Mouse (Mus musculus) NIH3T3 (cell line): ENCODE results near the gene Smarcad1.
A peak's percentile ranks its signal among the peaks of the same experiment; 100 is the strongest.
"Not testable (repeated sequence)": the region's sequence is repeated elsewhere in the genome, so short reads cannot be mapped to it uniquely, and the experiment has no call there.

ENCODE experiments used
- DNase-seq: peaks from one replicate; pipeline ENCODE4 v3.0.0-alpha.2; 2012; ENCODE audit warnings: low read depth

The Smarcad1 gene

GRCm38 (mm10) chr6:65042491-65043171 lies at the start of gene Smarcad1:
Gene Smarcad1, plus strand, starts transcription at chr6:65042583.
- peak; percentile 99 for DNase-seq

GRCm38 (mm10) chr6:64996824-64997421 lies 45.5 kb upstream of the Smarcad1 start:
- peak; percentile 16 for DNase-seq

DNA sequence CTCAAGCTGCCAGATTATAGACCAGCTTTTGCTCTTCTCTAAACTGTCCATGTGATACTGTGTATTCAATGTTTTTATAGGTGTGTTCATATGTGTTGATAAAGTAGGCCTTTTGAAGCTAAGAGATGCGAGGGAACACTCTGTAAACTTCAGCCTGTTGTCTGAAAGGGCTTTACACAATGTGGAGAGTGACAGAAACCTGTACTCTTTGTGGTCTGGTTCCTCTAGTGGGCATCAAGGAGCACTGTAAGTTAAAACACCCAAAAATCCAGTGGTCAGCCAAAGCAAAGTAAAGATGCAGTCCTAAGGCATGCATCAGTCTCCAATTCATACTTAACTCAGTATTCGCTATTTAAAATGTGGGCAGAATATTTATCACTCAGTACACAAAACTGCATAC lies 44.6 kb upstream of the Smarcad1 start:
- peak; percentile 48 for DNase-seq

DNA sequence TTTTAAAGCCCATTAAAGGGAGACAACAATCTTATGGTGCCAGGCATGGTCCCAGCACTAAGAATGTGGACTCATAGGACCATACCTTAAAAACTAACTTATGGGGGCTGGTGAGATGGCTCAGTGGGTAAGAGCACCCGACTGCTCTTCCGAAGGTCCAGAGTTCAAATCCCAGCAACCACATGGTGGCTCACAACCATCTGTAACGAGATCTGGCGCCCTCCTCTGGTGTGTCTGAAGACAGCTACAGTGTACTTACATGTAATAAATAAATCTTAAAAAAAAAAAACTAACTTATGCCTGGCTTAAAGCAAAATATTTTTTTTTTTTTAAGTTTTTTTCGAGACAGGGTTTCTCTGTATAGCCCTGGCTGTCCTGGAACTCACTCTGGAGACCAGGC lies 41.6 kb upstream of the Smarcad1 start:
- not testable (repeated sequence) for DNase-seq

DNA sequence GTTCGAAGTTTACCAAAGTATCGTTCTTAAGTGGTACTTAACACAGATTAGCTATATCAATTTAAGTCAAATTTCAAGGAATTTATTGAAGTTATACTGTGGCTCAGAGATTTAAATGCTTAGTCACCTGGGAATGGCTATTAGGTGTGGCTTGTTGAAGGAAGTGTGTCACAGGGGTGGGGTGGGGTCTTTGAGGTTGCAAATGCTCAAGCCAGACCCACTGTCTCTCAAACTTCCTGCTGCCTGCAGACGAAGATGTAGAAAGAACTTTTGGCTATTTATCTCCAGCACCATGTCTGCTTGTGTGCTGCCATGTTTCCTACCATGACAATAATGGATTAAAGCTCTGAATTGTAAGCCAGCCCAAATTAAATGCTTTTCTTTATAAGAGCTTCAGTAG lies 40.2 kb upstream of the Smarcad1 start:
- DNase-seq, result no peak

- no peak for DNase-seq
Measured at GRCm38 (mm10) chr6:65008836-65009235, 33.5 kb upstream of the Smarcad1 start.

DNA sequence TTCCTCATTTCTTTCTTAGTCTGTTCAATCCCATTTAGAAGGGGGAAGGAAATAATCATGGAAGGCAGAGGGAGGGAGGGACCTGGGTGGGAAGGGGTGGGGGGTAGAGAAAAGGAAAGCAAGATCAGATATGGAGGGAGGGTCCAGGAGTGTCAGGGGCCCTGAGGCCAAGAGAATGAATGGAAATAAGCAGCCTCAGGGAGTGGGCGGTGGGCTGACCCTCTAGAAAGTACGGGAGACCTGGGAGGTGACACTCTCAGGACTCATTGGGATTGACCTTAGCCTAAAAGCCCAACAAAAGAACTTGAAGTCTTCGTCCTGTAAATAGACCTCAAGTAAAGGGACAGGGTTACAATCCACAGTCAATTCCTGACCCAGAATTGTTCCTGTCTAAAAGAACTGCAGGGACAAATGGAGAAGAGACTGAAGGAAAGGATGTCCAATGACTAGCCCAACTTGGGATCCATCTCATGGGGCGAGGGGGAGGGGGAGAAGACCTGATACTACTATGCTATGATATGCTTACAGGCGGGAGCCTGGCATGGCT lies 30.9 kb upstream of the Smarcad1 start:
- DNase-seq, result no peak

GRCm38 (mm10) chr6:65012142-65012541 lies 30.2 kb upstream of the Smarcad1 start:
- no peak for DNase-seq

DNA sequence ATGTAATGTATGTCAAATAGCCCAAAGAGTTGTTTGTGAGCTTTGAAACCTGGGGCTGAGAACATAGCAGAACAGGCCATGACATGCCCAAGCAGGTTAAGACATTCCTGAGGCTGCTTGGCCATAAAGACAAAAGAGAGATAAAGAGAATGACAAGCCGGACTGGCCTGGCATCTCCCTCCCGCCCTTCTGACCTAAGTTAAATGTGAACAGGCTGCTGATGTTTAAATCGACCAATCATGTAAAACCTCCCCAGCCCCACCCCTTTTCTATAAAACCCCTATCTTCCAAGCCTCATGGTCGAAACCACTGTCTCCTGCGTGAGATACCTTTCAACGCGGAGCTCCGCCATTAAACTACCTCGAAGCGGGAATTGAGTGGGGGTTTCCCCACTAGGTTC lies 24.8 kb upstream of the Smarcad1 start:
- DNase-seq, result no peak

GRCm38 (mm10) chr6:65018966-65019365 lies 23.4 kb upstream of the Smarcad1 start:
- not testable (repeated sequence) for DNase-seq

DNA sequence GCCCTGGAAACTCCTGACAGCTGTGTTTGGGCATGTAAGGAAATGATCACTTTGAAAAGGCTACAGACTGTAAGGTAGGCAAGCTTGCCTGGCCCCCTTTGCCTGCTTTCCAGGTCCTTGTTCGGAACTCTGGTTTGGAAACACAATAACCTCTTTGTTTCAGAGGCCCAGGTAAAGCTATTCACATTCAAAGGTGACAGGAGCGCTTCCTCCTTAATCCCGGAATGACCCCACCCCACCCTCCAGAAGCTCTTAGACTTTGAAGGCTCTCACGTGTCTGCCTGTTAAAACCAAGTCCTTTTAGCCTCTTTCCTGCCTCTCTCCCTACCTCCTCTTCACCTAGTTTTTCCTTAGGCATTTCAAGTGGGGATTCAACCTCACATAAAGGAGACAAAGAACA lies 20.5 kb upstream of the Smarcad1 start:
- no peak for DNase-seq

DNA sequence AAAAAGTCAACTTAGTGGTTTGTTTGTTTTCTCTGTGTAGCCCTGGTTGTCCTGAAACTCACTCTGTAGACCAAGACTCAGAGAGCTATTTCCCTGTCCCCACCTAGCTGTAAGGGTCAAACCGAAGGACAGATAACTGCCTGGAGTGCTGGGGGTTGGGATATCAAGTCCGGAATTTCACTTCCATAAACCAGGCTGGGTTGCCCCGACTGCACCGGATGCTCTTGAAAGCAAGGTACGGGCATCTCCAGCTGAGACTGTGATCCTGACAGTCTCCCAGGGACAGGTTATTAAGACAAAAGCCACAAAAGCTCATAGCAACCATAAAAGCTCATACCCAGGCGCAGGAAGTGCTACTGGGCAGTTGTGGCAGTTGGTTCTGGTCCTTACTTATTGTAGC lies 19.3 kb upstream of the Smarcad1 start:
- DNase-seq, result no peak

- no peak for DNase-seq
Measured at GRCm38 (mm10) chr6:65024668-65025067, 17.7 kb upstream of the Smarcad1 start.

GRCm38 (mm10) chr6:65025130-65025529 lies 17.3 kb upstream of the Smarcad1 start:
- no peak for DNase-seq

DNA sequence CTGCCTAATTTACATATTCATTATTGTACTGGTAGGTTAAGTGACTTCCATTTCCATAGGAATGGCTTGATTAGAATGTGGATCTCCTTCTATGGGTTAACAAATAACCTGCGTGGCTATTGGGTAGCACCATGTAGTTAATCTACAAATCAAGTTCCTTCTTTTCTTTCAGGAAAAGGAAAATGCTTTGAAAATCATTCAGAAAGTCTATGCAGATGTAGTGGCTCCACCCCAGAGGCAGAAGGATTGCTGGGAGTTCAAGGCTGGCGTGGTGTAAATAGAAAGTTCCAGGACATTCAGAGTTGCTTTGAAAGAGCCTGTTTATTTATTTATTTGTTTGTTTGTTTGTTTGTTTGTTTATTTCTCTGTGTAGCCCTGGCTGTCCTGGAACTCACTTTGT lies 7.7 kb upstream of the Smarcad1 start:
- DNase-seq, result no peak

- DNase-seq, result peak; percentile 61
Measured at GRCm38 (mm10) chr6:65035469-65035868, 6.9 kb upstream of the Smarcad1 start.

DNA sequence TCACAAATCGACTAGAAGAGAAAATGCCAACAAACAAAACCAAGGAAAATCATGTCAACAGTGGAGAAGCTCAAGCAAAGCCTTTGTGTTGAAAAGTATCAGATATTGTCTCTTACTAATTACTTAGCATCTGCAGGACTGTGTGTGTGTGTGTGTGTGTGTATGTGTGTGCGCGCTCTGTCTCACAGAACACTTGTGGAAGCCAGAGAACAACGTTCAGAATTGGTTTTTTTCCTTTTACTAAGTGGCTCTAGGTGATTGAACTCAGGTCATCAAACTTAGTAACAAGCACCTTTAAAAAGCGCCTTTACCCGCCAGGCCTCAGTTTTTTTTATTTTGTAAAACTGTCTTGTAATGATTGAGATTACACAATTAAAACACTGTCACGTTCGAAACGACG lies 451 bp upstream of the Smarcad1 start:
- DNase-seq, result no peak

DNA sequence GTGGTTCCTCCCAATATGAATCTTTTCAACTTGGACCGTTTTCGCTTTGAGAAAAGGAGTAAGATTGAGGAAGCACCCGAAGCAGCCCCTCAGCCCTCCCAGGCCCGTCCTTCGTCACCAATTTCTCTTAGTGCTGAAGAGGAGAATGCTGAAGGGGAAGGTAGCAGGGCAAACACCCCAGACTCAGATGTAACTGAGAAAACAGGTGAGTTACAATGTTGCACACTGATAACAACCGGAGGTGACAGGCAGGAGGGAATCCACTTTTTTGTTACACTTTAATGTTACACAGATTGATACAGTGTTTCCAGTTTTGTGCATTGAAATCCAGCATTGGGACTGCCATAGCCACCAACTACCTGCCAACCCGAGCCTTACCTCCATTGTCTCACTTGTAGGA lies 858 bp downstream of the Smarcad1 start:
- no peak for DNase-seq

DNA sequence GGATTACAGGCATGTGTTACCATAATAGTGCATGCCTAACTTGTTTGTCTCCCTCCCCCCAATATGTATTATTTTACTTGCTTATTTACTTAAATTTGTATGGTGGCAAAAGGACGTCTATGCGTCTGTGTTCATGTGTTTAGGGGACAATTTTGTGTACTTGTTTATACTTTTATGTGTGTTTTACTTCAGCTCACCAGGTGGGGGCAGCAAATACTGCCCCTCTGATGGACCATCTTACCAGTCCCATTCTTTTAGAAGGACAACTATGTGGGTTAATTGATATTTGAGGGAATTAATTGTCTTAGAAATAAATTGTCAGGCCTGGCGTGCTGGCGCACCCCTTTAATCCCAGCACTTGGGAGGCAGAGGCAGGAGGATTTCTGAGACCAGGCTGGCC lies 6.7 kb downstream of the Smarcad1 start:
- DNase-seq, result peak; percentile 24

GRCm38 (mm10) chr6:65056620-65057019 lies 14.2 kb downstream of the Smarcad1 start:
- DNase-seq, result no peak

DNA sequence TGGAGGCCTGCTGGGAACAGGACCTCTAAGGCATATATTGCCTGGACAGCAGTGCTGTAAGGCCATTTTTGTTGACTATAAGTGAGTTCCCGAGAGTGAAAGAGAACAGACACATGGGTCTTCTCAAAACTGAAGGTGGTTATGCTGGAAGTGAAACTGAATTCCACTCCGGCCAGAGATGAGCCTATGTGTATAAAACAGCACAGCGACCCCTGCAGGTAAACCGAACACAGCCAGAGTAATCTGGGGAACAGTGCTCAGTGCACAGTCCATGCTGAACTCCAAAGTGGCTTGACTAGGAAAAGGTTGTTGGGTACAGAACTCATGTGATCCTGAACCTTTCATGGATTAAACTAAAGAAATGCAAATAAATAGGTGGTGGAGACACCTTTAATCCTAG lies 14.8 kb downstream of the Smarcad1 start:
- DNase-seq, result not testable (repeated sequence)

- DNase-seq, result no peak
Measured at GRCm38 (mm10) chr6:65061049-65061448, 18.7 kb downstream of the Smarcad1 start.

GRCm38 (mm10) chr6:65075201-65075600 lies 32.8 kb downstream of the Smarcad1 start:
- DNase-seq, result peak; percentile 19

GRCm38 (mm10) chr6:65079139-65079538 lies 36.8 kb downstream of the Smarcad1 start:
- DNase-seq, result peak; percentile 43
